Mouse (Mus musculus): ENCODE measurements around the gene Slfn5.

- no peak for TF ChIP-seq CTCF (IDR thresholded peaks at IDR 0.05; ENCODE audit: low read depth)
- TF ChIP-seq EP300 (optimal IDR thresholded peaks at IDR 0.05) = no peak
Observed at GRCm38 (mm10) chr11:82945636-82946035, 5.5 kb upstream of the Slfn5 start.

All from stomach, postnatal 0 days (tissue).